Comparison of ENCODE assay signal across 8 mouse cellular contexts in the genomic region with DNA sequence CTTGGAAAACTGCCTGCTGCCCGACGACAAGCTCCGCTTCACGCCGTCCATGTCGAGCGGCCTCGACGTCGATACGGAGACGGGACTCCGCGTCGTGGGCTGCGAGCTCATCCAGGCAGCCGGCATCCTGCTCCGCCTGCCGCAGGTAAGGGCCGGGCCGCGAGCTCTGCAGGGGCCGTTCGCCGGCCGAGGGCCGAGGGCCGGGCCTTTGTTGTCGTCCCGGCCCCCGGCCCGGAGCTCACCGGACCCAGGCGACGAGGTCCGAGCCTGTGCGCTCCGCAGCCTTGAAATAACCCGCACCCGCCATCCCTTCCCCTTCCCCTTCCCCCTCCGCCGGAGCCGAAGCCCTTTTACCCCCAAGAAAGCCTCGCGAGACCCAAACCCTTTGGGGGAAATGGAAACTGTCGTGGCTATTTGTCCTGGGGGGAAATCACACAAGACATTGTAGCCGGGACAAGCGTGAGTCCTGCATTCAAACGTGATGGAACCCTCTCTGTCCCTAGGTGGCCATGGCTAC. TPM values are rescaled to one million over a fixed set of nuclear protein-coding genes. Genes with fewer than 3 reads are reported as not detected.
DNase-seq lines count a peak whose midpoint lies in the region; ATAC-seq and TF ChIP-seq lines count a peak whose summit lies in the region.

No protein-coding gene starts in this region.

- peak overlapping the region; percentile 99 for H3K9ac ChIP-seq in forebrain, postnatal 0 days
- H3K9ac ChIP-seq in midbrain, embryonic 13.5 days (replicated peaks): peak overlapping the region; percentile 100

- peak overlapping the region; percentile 90 for H3K27ac ChIP-seq in forebrain, postnatal 0 days (ENCODE audit: low read depth, low read length)
- H3K27ac ChIP-seq in midbrain, embryonic 13.5 days: peak overlapping the region; percentile 88

- no peaks in the 10 kb centered on the region for H3K27me3 ChIP-seq in forebrain, postnatal 0 days (ENCODE audit: insufficient read depth, low read length)
- H3K27me3 ChIP-seq in midbrain, embryonic 13.5 days: no peaks in the 10 kb centered on the region

- WGBS in lung, adult 2 months: under 1% methylated on average over 49 of the region's 49 CpGs
- WGBS in forebrain, postnatal 0 days: 2% methylated on average over 46 of the region's 49 CpGs
- WGBS in midbrain, embryonic 13.5 days: under 1% methylated on average over 49 of the region's 49 CpGs

- DNase-seq in lung, adult 2 months: peak; percentile 28
- no peak for DNase-seq in lung, postnatal 36 days
- DNase-seq in adrenal gland, postnatal 14 days: peak; percentile 82
- peak; percentile 55 for DNase-seq in forebrain, postnatal 0 days
- peak; percentile 58 to 75 for DNase-seq in kidney, postnatal 4 days
- peak; percentile 34 for DNase-seq in yolk sac, embryonic 10.5 days (ENCODE audit: low spot score)
- no peak for DNase-seq in frontal cortex, postnatal 25 days (ENCODE audit: low spot score in 2 of 2)

- no peaks in the 10 kb centered on the region for H3K9me3 ChIP-seq in forebrain, postnatal 0 days (ENCODE audit: low read length)
- no peaks in the 10 kb centered on the region for H3K9me3 ChIP-seq in midbrain, embryonic 13.5 days

- peak overlapping the region; percentile 73 for H3K4me2 ChIP-seq in forebrain, postnatal 0 days (ENCODE audit: low read depth)
- H3K4me2 ChIP-seq in midbrain, embryonic 13.5 days (replicated peaks): peak overlapping the region; percentile 95

- peak overlapping the region; percentile 87 for H3K4me3 ChIP-seq in lung, adult 2 months (replicated peaks; ENCODE audit: extremely low read depth, low read depth, low read length)
- H3K4me3 ChIP-seq in forebrain, postnatal 0 days (ENCODE audit: low read depth, low read length): peak overlapping the region; percentile 99
- peak overlapping the region; percentile 100 for H3K4me3 ChIP-seq in midbrain, embryonic 13.5 days (replicated peaks)

- peaks cover 8% of the 10 kb centered on the region for H3K4me1 ChIP-seq in lung, adult 2 months (ENCODE audit: control insufficient read depth, insufficient read depth, low read length)
- H3K4me1 ChIP-seq in forebrain, postnatal 0 days (ENCODE audit: insufficient read depth): peaks cover 9% of the 10 kb centered on the region; the same call in 1 of the 2 replicates
- H3K4me1 ChIP-seq in midbrain, embryonic 13.5 days (replicated peaks): peaks cover 25% of the 10 kb centered on the region

- peak; percentile 25 for ATAC-seq in forebrain, postnatal 0 days
- ATAC-seq in midbrain, embryonic 13.5 days: no peak

- no peak for TF ChIP-seq POLR2A in lung, adult 2 months (IDR thresholded peaks at IDR 0.05; ENCODE audit: borderline replicate concordance, extremely low read depth, low read depth, low read length)

- no peak for TF ChIP-seq CTCF in lung, adult 2 months (IDR thresholded peaks at IDR 0.05; ENCODE audit: insufficient read depth, low read length)
- no peak for TF ChIP-seq CTCF in forebrain, postnatal 0 days (IDR thresholded peaks at IDR 0.05; ENCODE audit: low read depth)

- H3K36me3 ChIP-seq in forebrain, postnatal 0 days (ENCODE audit: insufficient read depth): peaks cover 54% of the 10 kb centered on the region
- peaks cover 72% of the 10 kb centered on the region for H3K36me3 ChIP-seq in midbrain, embryonic 13.5 days

RNA-seq across cellular contexts. Expression of gene Ccnl2, which starts 0.4 kb away (rescaled TPM):
- polyA plus RNA-seq in lung, adult 2 months (2012; rRNA removed): 59.8 and 62.5 TPM in 2 replicates
- total RNA-seq in adrenal gland, postnatal 14 days (2021): 106 and 112 TPM in 2 replicates
- 112 and 113 TPM in 2 replicates for total RNA-seq in forebrain, postnatal 0 days (2014; rRNA removed)
- 48.3 and 68.3 TPM in 2 replicates for polyA plus RNA-seq in forebrain, postnatal 0 days (2015; fragmentation: Nextera tagmentation; extraction: Ambion mirVana)
- polyA plus RNA-seq in midbrain, embryonic 13.5 days (2015; fragmentation: Nextera tagmentation; extraction: Ambion mirVana): 182 and 189 TPM in 2 replicates

RNA-seq across cellular contexts. Expression of gene Mrpl20, which starts 10.0 kb away (rescaled TPM):
- polyA plus RNA-seq in lung, adult 2 months (2012; rRNA removed): 36.9 and 40.0 TPM in 2 replicates
- total RNA-seq in adrenal gland, postnatal 14 days (2021): 194 and 200 TPM in 2 replicates
- total RNA-seq in forebrain, postnatal 0 days (2014; rRNA removed): 134 and 220 TPM in 2 replicates
- polyA plus RNA-seq in forebrain, postnatal 0 days (2015; fragmentation: Nextera tagmentation; extraction: Ambion mirVana): 304 and 396 TPM in 2 replicates
- polyA plus RNA-seq in midbrain, embryonic 13.5 days (2015; fragmentation: Nextera tagmentation; extraction: Ambion mirVana): 259 and 262 TPM in 2 replicates

RNA-seq across cellular contexts. Expression of gene Aurkaip1, which starts 18.3 kb away (rescaled TPM):
- 120 and 151 TPM in 2 replicates for polyA plus RNA-seq in lung, adult 2 months (2012; rRNA removed)
- total RNA-seq in adrenal gland, postnatal 14 days (2021): 136 and 148 TPM in 2 replicates
- total RNA-seq in forebrain, postnatal 0 days (2014; rRNA removed): 90.9 and 93.0 TPM in 2 replicates
- 148 and 183 TPM in 2 replicates for polyA plus RNA-seq in forebrain, postnatal 0 days (2015; fragmentation: Nextera tagmentation; extraction: Ambion mirVana)
- 140 and 146 TPM in 2 replicates for polyA plus RNA-seq in midbrain, embryonic 13.5 days (2015; fragmentation: Nextera tagmentation; extraction: Ambion mirVana)

RNA-seq across cellular contexts. Expression of gene Ankrd65, which starts 22.5 kb away (rescaled TPM):
- 15.7 and 17.3 TPM in 2 replicates for polyA plus RNA-seq in lung, adult 2 months (2012; rRNA removed)
- total RNA-seq in adrenal gland, postnatal 14 days (2021): not detected in 2 replicates
- total RNA-seq in forebrain, postnatal 0 days (2014; rRNA removed): not detected in 2 replicates
- polyA plus RNA-seq in forebrain, postnatal 0 days (2015; fragmentation: Nextera tagmentation; extraction: Ambion mirVana): not detected in 2 replicates
- polyA plus RNA-seq in midbrain, embryonic 13.5 days (2015; fragmentation: Nextera tagmentation; extraction: Ambion mirVana): not detected in 2 replicates

RNA-seq across cellular contexts. Expression of gene Mxra8, which starts 26.8 kb away (rescaled TPM):
- polyA plus RNA-seq in lung, adult 2 months (2012; rRNA removed): 994 and 1,263 TPM in 2 replicates
- 40.6 and 44.3 TPM in 2 replicates for total RNA-seq in adrenal gland, postnatal 14 days (2021)
- 19.5 and 35.9 TPM in 2 replicates for total RNA-seq in forebrain, postnatal 0 days (2014; rRNA removed)
- polyA plus RNA-seq in forebrain, postnatal 0 days (2015; fragmentation: Nextera tagmentation; extraction: Ambion mirVana): 25.0 and 30.5 TPM in 2 replicates
- 17.9 and 22.2 TPM in 2 replicates for polyA plus RNA-seq in midbrain, embryonic 13.5 days (2015; fragmentation: Nextera tagmentation; extraction: Ambion mirVana)

Comparison
In these comparisons a context has a peak if more than half of its experiments do, and no peak if none do; other contexts are left out.
1. DNase-seq: peak in lung, adult 2 months (single experiment), adrenal gland, postnatal 14 days (single experiment), forebrain, postnatal 0 days (single experiment), kidney, postnatal 4 days (2 of 2) and yolk sac, embryonic 10.5 days (single experiment); none in lung, postnatal 36 days (single experiment) and frontal cortex, postnatal 25 days (0 of 2).
2. Peak in every context shown above with its lines, with median percentiles within 50 percentile points of each other: H3K4me3 ChIP-seq.